Mouse (Mus musculus) thymus, postnatal 0 days (tissue): ENCODE data around the gene Shc4. TPM values are rescaled to one million over a fixed set of nuclear protein-coding genes. Genes with fewer than 3 reads are reported as not detected.

Experiments
- polyA plus RNA-seq: library from polyadenylated mRNA; unstranded; fragments of >200 nt; fragmentation: Nextera tagmentation; extraction: Ambion mirVana; gene quantifications from 2 replicates; pipeline ENCODE4 v1.2.1, GENCODE M21; 2015

The Shc4 gene
- polyA plus RNA-seq, 1 experiment from 2014 or later, result 0.81 TPM

Other genes starting within 250 kb of the Shc4 start
- gene Gm9913, start 219.1 kb downstream of the Shc4 start, polyA plus RNA-seq, result 0.07 and 0.08 TPM in 2 replicates
- 4.7 TPM in 2 replicates for gene Fbn1, start 216.2 kb downstream of the Shc4 start, polyA plus RNA-seq
- 7.0 and 7.5 TPM in 2 replicates for gene Cep152, start 99.0 kb downstream of the Shc4 start, polyA plus RNA-seq
- gene Eid1, start 51.1 kb downstream of the Shc4 start, polyA plus RNA-seq, result 89.0 and 97.5 TPM in 2 replicates
- gene Secisbp2l, start 58.7 kb upstream of the Shc4 start, polyA plus RNA-seq, result 14.8 and 16.9 TPM in 2 replicates
- 41.4 and 45.5 TPM in 2 replicates for gene Galk2, start 135.0 kb upstream of the Shc4 start, polyA plus RNA-seq
- gene Cops2, start 135.0 kb upstream of the Shc4 start, polyA plus RNA-seq, result 52.3 and 54.1 TPM in 2 replicates